Mouse (Mus musculus): ENCODE results near the gene Cdk2ap2. TPM values are rescaled to one million over a fixed set of nuclear protein-coding genes. Genes with fewer than 3 reads are reported as not detected.
"Not testable (repeated sequence)": the region's sequence is repeated elsewhere in the genome, so short reads cannot be mapped to it uniquely, and the experiment has no call there.

Cdk2ap2 gene
- total RNA-seq (2021): 10 to 100 TPM; 34.5 to 37.8 TPM
- long read RNA-seq, experiment 1, transcript Cdk2ap2-201 (4 exons, 1,080 nt): major isoform, 56 of 69 reads
- long read RNA-seq, experiment 1, partial matches to known transcripts: 3 of 69 reads
- long read RNA-seq, experiment 1, other reads (novel, unspliced or antisense): 3 of 69 reads
- long read RNA-seq, experiment 2, transcript Cdk2ap2-201 (4 exons, 1,080 nt): major isoform, 35 of 43 reads
- long read RNA-seq, experiment 2, partial matches to known transcripts: 4 of 43 reads
- long read RNA-seq, experiment 2, other reads (novel, unspliced or antisense): 1 of 43 reads

DNA sequence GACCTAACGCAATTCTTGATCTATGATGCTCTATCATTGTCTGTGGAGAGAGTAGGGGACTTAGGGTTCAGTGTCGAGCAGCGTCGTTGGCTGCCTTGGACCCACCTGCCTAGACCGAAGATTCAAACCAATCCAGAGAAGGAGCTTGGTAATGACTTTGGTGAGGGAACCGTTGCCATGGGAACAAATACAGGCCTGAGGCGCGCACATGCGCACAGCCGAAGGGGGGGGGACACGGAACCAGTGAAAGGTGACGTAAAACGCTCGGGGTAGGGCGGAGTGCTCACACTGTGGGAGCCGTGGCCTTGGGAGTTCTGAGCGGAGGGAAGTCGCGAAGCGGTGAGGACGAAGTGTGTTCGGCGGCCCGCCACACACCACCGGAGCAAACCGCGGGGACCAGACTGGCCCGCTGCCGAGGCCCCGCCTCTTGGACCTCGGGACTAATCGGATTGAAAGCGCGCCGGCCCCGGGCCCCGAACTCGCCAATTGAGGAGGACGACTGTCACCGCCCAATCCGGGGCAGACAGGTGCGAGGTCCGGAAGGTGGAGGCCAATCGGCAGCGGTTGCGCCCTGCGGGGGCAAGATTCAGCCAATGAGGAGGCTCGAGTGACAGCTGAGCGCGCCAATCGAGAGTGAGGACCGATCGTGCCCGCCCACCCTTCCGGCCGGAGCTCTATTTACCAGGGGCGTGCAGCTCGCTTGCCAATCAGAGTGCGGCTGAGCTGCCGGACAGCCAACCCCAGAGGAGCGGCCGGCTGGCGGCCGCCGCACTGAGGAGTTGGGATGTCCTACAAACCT lies at the start of gene Cdk2ap2:
Gene Cdk2ap2, plus strand, starts transcription at position 541 of the 799 bp plus-strand sequence.
- peak; percentile 100 for DNase-seq

DNA sequence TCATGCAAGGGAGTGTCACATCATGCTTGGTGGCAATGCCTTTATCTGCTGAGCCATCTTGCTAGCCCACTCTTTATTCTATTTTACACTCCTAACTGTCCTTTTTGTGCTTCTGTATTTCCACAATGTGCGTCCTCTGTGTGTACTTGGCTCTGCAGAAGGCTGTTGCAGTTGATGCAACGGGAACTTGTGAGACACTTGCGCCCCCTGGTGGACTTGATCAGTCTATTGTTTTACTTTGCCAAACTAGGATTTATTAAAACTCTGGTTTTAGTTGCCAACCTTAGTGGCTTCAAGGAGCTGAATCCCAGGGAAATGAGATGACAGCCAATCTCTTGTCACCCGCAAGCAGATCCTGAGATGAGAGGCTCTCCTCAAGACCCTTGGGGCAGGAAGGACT lies 49.1 kb upstream of the Cdk2ap2 start:
- peak; percentile 81 to 91 for DNase-seq

DNA sequence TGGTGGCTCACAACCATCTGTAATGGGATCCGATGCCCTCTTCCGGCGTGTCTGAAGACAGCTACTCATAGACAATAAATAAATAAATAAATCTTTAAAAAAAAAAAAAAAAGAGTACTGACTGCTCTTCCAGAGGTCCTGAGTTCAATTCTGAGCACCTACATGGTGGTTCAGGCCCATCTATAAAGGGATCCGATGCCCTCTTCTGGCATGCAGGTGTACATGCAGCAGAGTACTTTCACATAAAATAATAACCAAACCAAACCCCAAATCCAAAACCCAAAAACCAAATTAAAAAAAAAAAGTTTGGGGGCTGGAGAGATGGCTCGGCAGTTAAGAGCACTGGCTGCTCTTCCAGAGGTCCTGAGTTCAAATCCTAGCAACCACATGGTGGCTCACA lies 47.9 kb upstream of the Cdk2ap2 start:
- DNase-seq: not testable (repeated sequence)

DNA sequence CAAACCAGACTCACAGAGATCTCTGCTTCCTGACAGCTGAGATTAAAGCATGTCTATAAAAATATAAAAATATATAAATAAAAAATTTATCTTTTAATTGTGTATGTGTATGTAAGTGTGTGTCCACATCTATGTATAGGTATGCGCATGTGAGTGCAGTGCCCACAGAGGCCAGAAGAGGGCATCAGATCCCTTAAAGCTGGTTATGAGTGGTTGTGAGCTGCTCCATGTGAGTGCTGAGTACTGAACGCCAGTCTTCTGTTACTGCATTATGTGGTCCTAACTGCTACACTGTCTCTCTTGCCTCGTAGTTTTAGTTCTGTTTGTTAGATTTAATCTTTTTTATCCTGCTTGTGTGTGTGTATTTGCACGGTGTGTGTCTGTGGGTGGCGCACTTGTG lies 46.0 kb upstream of the Cdk2ap2 start:
- no peak for DNase-seq

DNA sequence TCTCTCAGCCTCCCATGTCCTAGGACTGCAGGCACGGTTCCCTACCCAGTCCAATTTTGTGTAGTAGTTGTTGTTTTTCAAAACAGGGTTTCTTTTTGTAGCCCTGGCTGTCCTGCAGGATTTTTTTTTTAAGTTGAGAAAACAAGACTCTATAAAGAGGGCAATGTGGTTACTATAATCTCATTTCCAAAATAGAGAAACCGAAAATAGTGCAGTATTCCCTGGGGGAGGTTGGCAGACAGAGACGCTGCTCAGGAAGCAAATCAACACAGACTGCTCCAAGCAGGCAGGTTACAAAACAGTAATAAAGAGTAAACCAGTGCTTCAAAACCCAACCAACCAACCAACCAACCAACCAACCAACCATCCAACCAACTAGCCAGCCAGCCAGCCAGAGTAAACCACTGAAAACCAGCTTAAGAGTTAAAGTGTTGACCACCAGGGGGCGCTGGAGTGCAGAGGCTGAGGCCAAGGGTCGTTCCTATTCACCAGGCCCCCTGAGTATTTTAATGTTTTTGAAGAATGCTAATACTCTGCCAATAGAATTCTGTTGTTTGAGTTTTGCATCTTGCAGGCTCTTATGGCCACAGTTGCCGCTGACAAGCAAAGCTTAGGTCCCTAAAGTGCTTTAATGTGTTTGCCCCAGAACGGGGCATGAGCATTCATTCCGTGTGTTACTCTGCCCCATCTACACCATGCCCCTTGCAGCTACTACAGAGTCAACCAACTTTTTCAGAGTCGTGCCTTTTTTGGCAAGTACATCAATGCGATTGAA lies 45.1 kb upstream of the Cdk2ap2 start:
- peak; percentile 54 to 90 for DNase-seq

DNA sequence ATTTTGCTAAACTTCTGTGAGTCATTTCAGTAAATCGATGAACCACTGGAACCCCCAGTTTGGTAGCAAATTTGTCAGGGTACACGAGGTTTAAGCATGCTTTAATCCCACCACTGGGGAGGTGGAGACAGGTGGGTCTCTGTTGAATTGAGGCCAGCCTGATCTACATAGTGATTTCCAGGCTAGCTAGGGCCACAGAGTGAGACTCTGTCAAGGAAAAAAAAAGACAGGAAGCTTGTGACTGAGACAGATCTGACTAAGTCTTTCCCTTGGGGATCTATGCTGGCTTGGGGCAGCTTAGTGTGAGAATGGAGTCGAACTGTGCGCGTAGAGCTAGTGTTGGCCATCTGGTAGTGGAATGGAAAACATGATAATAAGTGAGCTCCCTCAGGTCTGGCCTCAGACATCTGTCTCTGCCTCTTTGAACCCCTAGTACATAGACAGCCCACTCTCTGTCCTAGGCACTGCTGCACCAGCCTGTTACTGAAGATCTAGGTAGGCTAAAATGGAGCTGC lies 44.4 kb upstream of the Cdk2ap2 start:
- DNase-seq: peak; percentile 26 to 28

DNA sequence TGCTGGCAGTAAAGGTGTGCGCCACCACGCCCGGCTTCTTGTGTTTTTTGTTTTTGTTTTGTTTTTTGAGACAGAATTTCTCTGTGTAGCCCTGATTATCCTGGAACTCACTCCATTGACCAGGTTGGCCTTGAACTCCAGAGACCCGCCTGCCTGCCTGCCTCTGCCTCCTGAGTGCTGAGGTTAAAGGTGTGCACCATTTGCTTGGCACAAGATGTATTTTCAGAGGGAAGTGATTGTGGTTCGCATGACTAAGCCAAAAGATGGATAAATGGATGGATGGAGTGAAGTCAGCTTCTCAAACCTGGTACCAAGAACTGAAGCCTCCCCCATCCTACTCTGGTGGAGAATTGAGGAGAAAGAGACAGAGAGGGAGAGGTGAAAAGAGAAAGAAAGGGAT lies 42.4 kb upstream of the Cdk2ap2 start:
- DNase-seq: no peak

DNA sequence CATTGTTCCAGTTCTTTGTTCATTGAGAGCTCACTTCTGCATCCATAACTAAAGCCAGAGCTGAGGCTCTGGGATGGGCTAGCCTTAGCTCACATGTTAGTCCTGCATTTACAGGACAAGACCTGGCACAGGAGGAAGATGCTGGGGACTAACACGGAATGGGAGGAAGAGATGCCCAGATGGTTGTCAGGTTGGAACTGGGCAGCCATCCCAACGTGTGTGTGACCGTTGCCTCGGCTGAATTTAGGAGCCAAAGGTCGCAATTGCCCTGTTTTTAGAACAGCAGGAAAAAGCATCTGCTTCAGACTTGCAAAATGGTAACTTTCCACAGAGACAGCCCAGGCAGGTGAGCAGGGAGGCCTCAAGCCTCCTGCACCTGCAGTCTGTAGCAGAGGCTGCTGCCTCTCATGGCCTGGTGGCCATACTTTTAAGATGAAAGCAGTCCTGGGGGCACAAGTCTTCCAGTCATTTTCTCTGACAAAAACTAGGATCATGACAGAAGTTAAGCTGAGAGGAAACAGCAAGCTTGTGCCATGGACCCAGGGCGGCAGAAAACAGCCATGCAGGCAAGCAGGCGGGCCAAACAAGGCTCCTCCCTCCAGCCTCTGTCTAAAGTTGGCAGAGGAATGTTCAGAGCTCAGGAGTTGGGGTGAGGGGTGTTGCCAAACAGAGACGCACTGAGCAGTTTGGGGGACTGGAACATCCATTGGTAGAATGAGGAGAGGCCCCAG lies 41.6 kb upstream of the Cdk2ap2 start:
- DNase-seq: no peak

DNA sequence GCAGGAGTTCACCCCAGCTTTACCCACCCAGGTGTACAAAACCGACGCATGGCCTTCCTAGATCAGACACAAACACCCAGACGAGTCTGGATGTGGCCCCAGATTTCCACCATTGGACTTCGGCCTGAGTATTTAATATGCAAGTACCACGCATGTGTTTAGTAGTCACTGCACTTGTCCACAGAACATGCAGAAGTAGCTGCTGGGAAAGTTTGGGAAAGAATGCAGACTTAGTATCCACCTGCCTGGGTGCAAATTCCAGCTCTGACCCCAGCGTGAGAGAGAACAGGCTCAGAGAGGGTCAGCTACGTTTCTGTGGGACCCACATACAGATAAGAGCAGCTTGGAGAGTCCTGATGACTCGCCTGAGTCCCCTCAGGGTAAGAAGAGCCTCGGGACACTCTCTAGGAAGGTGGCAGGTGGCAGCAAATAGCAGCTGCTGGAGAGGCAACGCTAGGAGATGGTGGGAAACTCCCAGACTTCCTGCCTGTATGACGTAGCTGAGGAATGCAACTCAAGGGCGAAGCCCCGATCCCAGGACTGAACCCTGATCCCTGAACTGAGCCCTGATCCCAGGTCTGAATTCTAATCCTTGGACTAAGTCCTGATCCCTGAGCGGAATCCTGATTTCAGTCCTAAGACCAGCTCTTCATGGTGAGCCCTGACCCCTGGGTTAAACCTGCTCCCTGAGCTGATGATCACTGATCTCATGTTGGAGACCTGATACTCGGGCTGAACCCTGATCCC lies 40.9 kb upstream of the Cdk2ap2 start:
- no peak for DNase-seq

DNA sequence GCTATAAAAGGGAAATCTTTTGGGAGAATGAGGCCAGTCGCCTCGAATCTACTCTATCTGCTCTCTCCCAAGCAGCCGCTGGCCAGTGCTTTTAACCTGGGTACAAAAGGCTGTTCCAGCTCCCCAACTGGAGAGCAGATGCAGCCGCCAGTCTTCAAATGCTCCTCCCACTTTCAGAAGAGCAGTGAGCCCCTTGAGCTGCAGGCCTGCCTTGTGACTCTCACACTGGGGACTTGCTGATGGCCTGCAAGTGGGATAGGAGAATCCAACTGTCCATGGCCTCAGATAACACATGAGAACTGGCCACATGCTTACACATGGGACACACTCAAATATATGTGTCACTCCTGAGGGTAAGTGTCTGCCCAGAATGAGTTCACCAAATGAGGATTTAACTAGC lies 40.3 kb upstream of the Cdk2ap2 start:
- DNase-seq: no peak

DNA sequence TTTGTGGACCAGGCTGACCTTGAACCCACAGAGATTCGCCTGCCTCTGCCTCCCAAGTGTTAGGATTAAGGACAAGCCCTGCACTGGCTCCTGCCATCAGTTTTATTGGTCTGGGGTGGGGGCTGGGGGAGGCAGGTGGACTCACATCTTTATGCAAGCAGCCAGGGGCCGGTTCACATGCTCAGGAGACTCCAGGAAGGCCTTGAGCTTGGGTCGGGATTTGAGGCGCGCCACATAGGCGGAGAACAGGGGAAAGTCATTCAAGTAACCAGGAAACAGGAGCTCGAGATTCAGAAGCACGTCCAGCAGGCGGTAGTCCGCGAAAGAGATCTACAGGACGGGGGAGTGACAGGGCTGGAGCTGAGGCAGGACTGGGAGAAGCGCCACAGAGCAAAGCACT lies 39.6 kb upstream of the Cdk2ap2 start:
- DNase-seq: no peak

DNA sequence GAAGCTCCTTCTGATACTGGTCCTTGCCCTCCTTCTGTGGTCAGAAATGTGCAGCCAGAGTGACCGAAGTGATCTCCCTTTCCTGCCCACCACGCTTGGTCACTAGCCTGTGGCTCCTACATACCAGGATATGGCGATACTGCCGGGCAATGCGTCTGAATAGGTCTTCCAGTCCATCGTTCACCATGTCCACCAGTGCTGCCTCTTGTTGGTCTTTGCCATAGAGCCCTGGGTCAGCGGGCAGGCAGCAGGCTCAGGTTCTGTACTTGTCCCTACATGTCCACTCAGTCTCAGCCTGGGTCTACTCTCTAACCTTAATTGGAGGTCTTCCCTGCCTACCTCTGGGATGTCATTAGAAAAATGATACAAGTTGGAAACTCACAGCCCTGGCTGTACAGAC lies 39.0 kb upstream of the Cdk2ap2 start:
- DNase-seq: no peak

DNA sequence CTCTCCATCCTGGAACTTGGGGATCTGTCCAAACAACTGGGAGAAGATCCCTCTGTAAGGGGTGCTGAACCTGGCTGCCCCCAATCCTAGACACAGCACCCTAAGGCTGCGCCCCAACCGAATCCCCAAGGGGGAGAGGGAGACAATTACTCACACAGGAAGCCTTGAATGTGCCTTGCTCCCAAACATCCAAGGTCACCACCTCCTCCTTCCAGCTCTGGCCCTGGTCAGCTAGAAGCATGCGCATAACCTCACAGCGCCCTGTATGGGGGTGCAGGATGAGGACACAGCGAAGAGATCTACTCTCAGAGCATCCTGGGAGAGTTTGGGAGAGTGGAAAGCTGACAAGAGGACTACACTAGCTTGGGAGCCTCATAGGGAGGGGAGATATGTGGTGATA lies 38.4 kb upstream of the Cdk2ap2 start:
- no peak for DNase-seq

DNA sequence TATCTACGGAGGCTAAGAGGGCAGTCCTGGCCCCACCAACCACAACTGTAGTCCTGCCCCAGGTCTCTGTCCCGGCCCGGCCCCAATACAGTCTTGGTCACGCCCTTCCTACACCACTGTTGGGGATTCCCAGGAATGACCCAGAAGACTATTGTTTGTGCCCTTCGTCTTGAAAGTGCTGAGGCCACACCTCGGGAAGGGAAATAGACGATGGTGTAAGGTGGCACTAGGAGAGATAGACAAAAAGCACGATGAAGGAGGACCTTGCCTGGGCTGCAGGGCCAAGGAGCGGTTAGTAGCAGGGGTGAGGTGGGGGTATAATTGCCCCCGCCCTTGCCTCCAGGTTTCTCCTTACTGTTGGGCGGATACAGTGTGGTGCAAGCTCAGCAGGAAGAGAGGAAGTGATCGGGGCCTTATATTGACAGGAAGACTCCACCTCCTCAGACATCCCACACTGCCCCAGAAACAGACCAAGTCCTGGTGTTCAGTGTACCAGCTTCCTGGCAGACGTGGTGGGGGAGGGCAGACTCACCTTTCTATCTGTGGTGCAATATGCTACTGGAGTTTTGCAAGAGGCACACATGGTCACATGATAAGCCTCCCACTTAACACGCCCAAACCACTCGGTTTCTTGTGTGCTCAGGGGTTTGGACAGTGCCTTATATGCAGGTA lies 37.8 kb upstream of the Cdk2ap2 start, which contains the start of gene Gstp3:
Gene Gstp3, minus strand, starts transcription at position 501 of the 672 bp plus-strand sequence.
- DNase-seq: no peak

DNA sequence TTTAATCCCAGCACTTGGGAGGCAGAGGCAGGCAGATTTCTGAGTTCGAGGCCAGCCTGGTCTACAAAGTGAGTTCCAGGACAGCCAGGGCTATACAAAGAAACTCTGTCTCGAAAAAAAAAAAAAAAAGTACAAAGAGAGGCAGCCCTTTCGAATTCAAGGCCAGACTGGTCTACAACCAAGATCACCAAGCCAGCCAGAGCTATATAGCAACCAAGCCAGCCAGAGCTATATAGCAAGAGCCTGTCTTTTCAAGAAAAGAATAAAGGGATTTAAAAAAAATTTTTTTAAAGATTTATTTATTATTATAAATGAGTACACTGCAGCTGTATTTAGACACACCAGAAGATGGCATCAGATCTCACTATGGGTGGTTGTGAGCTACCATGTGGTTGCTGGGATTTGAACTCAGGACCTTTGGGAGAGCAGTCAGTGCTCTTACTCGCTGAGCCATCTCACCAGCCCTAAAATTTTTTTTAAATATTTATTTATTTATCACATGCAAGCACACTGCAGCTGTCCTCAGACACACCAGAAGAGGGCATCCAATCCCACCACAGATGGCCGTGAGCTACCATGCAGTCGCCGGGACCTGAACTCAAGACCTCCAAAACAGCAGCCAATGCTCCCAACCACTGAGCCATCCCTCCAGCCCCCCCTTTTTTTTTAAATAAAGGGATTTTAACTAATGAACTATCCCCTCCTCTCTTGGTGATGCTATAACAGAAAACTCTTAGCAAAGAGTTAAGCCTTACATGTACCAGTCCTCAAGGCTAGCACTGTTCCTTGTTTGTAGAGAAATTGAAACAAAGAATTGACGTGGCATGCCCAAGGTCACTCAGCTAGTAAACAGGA lies 36.7 kb upstream of the Cdk2ap2 start:
- DNase-seq: not testable (repeated sequence)

DNA sequence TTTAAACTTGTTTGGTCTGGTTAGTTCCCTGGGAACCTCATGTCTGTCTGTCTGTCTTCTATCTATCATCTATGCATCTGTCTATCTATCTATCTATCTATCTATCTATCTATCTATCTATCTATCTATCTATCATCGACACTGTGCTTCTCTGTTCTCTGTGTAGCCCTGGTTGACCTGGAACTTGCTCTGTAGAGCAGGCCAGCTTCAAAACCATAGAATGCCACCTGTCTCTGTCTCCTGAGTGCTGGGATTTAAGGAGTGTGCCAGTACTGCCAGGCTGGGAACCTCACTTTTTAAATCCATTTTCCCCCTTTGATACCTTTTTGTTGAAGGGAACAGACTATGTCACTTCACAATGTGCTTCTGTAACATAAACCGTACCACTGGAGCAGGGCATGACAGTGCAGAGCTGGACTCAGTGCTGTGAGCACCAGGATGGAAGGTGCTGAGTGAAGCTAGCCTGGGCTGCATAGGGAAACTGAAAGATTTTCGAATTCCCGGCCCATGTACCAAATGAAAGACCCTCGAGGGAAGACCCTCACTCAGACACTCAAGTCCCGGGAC lies 36.0 kb upstream of the Cdk2ap2 start:
- no peak for DNase-seq

DNA sequence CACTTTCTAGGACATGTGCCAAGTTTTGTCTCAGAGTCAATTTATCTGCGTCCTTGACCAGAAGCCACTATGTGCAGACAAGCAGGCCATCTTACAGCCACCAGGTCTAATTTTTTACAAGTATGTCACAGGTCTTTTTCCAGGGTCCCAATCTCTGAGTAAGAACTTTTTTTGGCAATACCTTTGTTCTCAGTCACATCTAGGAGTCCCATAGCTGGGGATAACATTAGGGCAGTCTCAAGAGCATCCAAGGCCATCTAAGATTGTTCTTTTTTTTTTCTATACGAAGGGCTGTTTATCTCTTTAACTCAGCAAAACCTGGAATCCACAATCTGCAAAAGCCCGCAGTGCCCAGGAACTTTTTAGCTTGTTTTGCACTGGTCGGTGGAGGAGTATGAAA lies 33.6 kb upstream of the Cdk2ap2 start:
- DNase-seq: not testable (repeated sequence)

DNA sequence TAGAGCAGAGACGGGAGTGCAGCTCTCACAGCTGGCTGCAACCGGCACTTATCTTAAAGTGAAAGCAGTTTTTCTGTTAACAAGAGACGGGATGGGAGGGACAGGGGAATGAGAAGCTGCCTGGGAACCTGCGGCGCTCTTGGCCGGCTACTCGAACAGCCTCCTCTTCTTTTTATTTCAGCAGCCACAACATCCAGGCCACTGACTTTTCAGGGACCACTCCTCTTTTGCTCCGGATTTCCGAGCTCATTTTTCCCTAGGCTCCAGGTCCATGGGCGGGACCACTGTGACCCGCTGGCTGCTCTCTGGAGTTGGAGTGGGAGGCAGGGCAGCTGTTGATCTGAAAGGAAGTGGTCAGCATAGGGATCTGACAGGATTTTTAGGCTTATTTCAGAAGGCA lies 32.5 kb upstream of the Cdk2ap2 start:
- not testable (repeated sequence) for DNase-seq

DNA sequence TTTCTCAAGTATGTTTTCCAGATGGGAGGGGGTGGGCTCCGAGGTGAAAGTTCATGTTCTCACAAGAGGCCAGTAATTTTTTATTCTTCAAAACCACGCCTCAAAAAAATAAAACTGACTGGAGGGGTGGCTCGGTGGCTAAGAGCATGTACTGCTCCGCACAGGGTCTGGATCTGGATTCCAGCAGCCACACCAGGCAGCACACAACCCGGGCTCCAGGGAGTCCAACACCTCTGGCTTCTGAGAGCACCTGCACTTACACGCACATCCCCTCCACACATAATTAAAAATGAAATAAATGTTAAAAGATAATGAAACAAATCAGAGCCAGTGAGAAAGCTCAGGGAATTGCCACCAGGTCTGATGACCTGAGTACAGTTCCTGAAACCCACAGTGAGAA lies 30.7 kb upstream of the Cdk2ap2 start:
- no peak for DNase-seq

Measured in heart, adult 18-20 months (tissue).